Mouse (Mus musculus) CD4-positive naive resting alpha-beta T cell, adult 57 days (primary cell): ENCODE results near the gene Gpam. TPM values are rescaled to one million over a fixed set of nuclear protein-coding genes. Genes with fewer than 3 reads are reported as not detected.

Experiments used
- total RNA-seq: library from RNA; stranded (reverse); gene quantifications from one replicate; pipeline ENCODE4 v1.2.4, GENCODE M21; 2023

The Gpam gene
- 6.4 TPM for total RNA-seq

GRCm38 (mm10) chr19:55127072-55127718 lies at the start of gene Gpam:
TSS of gene Gpam (minus strand) at chr19:55127238.

Other genes with a start within 250 kb of the Gpam start
- not detected for gene Tectb, start 53.5 kb upstream of the Gpam start, total RNA-seq
- gene Gucy2g, start 114.0 kb upstream of the Gpam start, total RNA-seq: not detected
- gene Acsl5, start 124.7 kb upstream of the Gpam start, total RNA-seq: 34.3 TPM
- 27.7 TPM for gene Zdhhc6, start 188.8 kb upstream of the Gpam start, total RNA-seq
- 48.2 TPM for gene Vti1a, start 189.1 kb upstream of the Gpam start, total RNA-seq